ENCODE assay signal across 8 mouse cellular contexts in the genomic region with DNA sequence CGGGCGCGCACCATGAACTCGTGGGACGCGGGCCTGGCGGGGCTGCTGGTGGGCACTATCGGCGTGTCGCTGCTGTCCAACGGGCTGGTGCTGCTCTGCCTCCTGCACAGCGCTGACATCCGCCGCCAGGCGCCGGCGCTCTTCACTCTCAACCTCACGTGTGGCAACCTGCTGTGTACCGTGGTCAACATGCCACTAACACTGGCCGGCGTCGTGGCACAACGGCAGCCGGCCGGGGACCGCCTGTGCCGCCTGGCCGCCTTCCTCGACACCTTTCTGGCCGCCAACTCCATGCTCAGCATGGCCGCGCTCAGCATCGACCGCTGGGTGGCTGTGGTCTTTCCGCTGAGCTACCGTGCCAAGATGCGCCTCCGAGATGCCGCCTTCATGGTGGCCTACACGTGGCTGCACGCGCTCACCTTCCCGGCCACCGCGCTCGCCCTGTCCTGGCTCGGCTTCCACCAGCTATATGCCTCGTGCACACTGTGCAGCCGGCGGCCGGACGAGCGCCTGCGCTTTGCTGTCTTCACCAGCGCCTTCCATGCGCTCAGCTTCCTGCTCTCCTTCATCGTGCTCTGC. TPM values are rescaled to one million over a fixed set of nuclear protein-coding genes. Genes with fewer than 3 reads are reported as not detected.
A peak's percentile ranks its signal among the peaks of the same experiment; 100 is the strongest.
DNase-seq lines count a peak whose midpoint lies in the region; ATAC-seq and TF ChIP-seq lines count a peak whose summit lies in the region.

No protein-coding gene starts in this region.

- TF ChIP-seq POLR2A in ES-Bruce4 (IDR thresholded peaks at IDR 0.05; ENCODE audit: insufficient read depth, low read length) = no peak

- H3K27ac ChIP-seq in ES-Bruce4 (ENCODE audit: insufficient read depth, low read length) = no peak overlapping the region
- H3K27ac ChIP-seq in stomach, embryonic 15.5 days = no peak overlapping the region

- H3K4me1 ChIP-seq in ES-Bruce4 (ENCODE audit: control insufficient read depth, insufficient read depth, low read length) (no peaks in the 10 kb centered on the region), G1E (ENCODE audit: insufficient read depth, low read depth, low read length) (no peaks in the 10 kb centered on the region)
- H3K4me1 ChIP-seq in stomach, embryonic 15.5 days = no peaks in the 10 kb centered on the region

- H3K9me3 ChIP-seq in ES-Bruce4 (replicated peaks; ENCODE audit: control insufficient read depth, insufficient read depth, low read length, poor library complexity, severe bottlenecking) (no peaks in the 10 kb centered on the region; the same call in 1 of the 2 replicates), G1E (replicated peaks) (peaks cover 86% of the 10 kb centered on the region)
- no peaks in the 10 kb centered on the region for H3K9me3 ChIP-seq in stomach, embryonic 15.5 days

- 6% methylated on average over 54 of the region's 57 CpGs for WGBS in stomach, embryonic 15.5 days

- TF ChIP-seq CTCF in ES-Bruce4 (IDR thresholded peaks at IDR 0.05; ENCODE audit: low read depth, low read length) (no peak), G1E (IDR thresholded peaks at IDR 0.05; ENCODE audit: low read depth, low read length) (no peak)

- H3K36me3 ChIP-seq in ES-Bruce4 (ENCODE audit: control insufficient read depth, insufficient read depth, low read length, poor library complexity, severe bottlenecking) (no peaks in the 10 kb centered on the region), G1E (replicated peaks) (no peaks in the 10 kb centered on the region)
- no peaks in the 10 kb centered on the region for H3K36me3 ChIP-seq in stomach, embryonic 15.5 days

- ATAC-seq in G1E (ENCODE audit: extremely low read depth, insufficient number of reproducible peaks, low FRiP score, poor library complexity, severe bottlenecking) = no peak
- ATAC-seq in stomach, embryonic 15.5 days (ENCODE audit: insufficient read depth, low FRiP score, low read depth) = no peak
- no peak for ATAC-seq in megakaryocyte, adult 5-6 weeks (ENCODE audit: poor library complexity, severe bottlenecking)

- no peak overlapping the region for H3K9ac ChIP-seq in ES-Bruce4 (ENCODE audit: low read depth, poor library complexity, severe bottlenecking)
- no peak overlapping the region for H3K9ac ChIP-seq in stomach, embryonic 15.5 days

- peak overlapping the region; percentile 12; the same call in 1 of the 2 replicates for H3K4me3 ChIP-seq in ES-Bruce4 (ENCODE audit: low read depth, low read length)
- peak overlapping the region; percentile 35; the same call in 1 of the 2 replicates for H3K4me3 ChIP-seq in G1E (ENCODE audit: low read depth, low read length)
- no peak overlapping the region for H3K4me3 ChIP-seq in stomach, embryonic 15.5 days (replicated peaks)

- no peak for DNase-seq in G1E (ENCODE audit: low spot score)
- peak; percentile 20 to 33 for DNase-seq in frontal cortex, postnatal 10 days (ENCODE audit: low spot score in 2 of 2)
- DNase-seq in mesoderm, embryonic 11.5 days (ENCODE audit: low read depth, low spot score) = peak; percentile 53
- no peak for DNase-seq in lung, postnatal 36 days
- DNase-seq in urinary bladder, postnatal 10 days (ENCODE audit: low spot score) = no peak

- H3K4me2 ChIP-seq in stomach, embryonic 15.5 days = peak overlapping the region; percentile 16; the same call in 1 of the 2 replicates

- 0 out of 2 replicates have a peak, but pooled peaks cover 2% of the 10 kb centered on the region for H3K27me3 ChIP-seq in ES-Bruce4 (ENCODE audit: control insufficient read depth, insufficient read depth, low read length, poor library complexity, severe bottlenecking)
- H3K27me3 ChIP-seq in G1E (ENCODE audit: insufficient read depth, low read length) = no peaks in the 10 kb centered on the region
- peaks cover 40% of the 10 kb centered on the region for H3K27me3 ChIP-seq in stomach, embryonic 15.5 days (replicated peaks)

- no peak for TF ChIP-seq EP300 in ES-Bruce4 (IDR thresholded peaks at IDR 0.05; ENCODE audit: insufficient read depth, low read depth, low read length)

RNA-seq across cellular contexts. Expression of gene Gpr26, which starts 0.7 kb away (rescaled TPM):
- polyA plus RNA-seq in ES-Bruce4 (2011; ENCODE audit: insufficient read depth, insufficient read length, low read depth, missing spikeins) = not detected in 2 replicates
- not detected in 2 replicates for total RNA-seq in G1E (2014; fragmentation: Nextera tagmentation)
- total RNA-seq in G1E (2017) = 0.06 and 0.11 TPM in 2 replicates
- not detected in 2 replicates for polyA plus RNA-seq in G1E (2012)
- polyA plus RNA-seq in stomach, embryonic 15.5 days (2015; fragmentation: Nextera tagmentation; extraction: Ambion mirVana) = not detected in 2 replicates
- not detected in 2 replicates for total RNA-seq in megakaryocyte, adult 5-6 weeks (2015)
- total RNA-seq in megakaryocyte, adult 5-6 weeks (2017) = not detected in 2 replicates

Comparison
In these comparisons a context has a peak if more than half of its experiments do, and no peak if none do; other contexts are left out.
1. DNase-seq: peak in frontal cortex, postnatal 10 days (2 of 2) and mesoderm, embryonic 11.5 days (single experiment); none in G1E (single experiment), lung, postnatal 36 days (single experiment) and urinary bladder, postnatal 10 days (single experiment).